Mouse (Mus musculus): ENCODE data around the gene Myo10.

- TF ChIP-seq CTCF (IDR thresholded peaks at IDR 0.05; ENCODE audit: extremely low read depth, insufficient read length, insufficient replicate concordance, low read depth, low read length) (no peak), POLR2A (IDR thresholded peaks at IDR 0.05; ENCODE audit: low read depth, low read length) (no peak)
Measured at GRCm38 (mm10) chr15:25690746-25691105, 68.4 kb downstream of the Myo10 start.

Measured in small intestine, adult 2 months (tissue).